Mouse (Mus musculus) hindbrain, embryonic 16.5 days (tissue): Measurements from ENCODE around the gene Ankfn1. TPM values are rescaled to one million over a fixed set of nuclear protein-coding genes. Genes with fewer than 3 reads are reported as not detected.

Experiments used
- ATAC-seq: fragments of 200-750 bp; cut with Nextera tagmentation; 2 replicates; pipeline ENCODE4 v1.8.0; 2017; ENCODE audit warnings: moderate TSS enrichment, moderate library complexity
- H3K27ac ChIP-seq: fragments of 300-500 bp; sonication (generic); 2 replicates; pipeline ENCODE4 v1.5.1; 2014; ENCODE audit warnings: low read depth, mild to moderate bottlenecking, control low read depth, low read length, moderate library complexity
- H3K27me3 ChIP-seq: fragments of 300-500 bp; sonication (generic); replicated peaks from 2 replicates; pipeline ENCODE4 v1.6.1; 2014; ENCODE audit warnings: low read length; ENCODE audit not compliant: control insufficient read depth, insufficient read depth
- H3K36me3 ChIP-seq: fragments of 300-500 bp; sonication (generic); 2 replicates; pipeline ENCODE4 v1.6.1; 2014; ENCODE audit warnings: mild to moderate bottlenecking, low read length, moderate library complexity, mixed read lengths; ENCODE audit not compliant: control insufficient read depth, insufficient read depth
- H3K4me1 ChIP-seq: fragments of 300-500 bp; sonication (generic); 2 replicates; pipeline ENCODE4 v1.6.1; 2014; ENCODE audit warnings: low read depth, low read length; ENCODE audit not compliant: control insufficient read depth, insufficient read depth
- H3K4me2 ChIP-seq: fragments of 300-500 bp; sonication (generic); 2 replicates; pipeline ENCODE4 v1.6.1; 2014; ENCODE audit warnings: mild to moderate bottlenecking, low read length, control low read depth, moderate library complexity
- H3K4me3 ChIP-seq: fragments of 300-500 bp; sonication (generic); 2 replicates; pipeline ENCODE4 v1.5.1; 2014; ENCODE audit warnings: mild to moderate bottlenecking, low read length, control low read depth, moderate library complexity
- H3K9ac ChIP-seq: fragments of 300-500 bp; sonication (generic); 2 replicates; pipeline ENCODE4 v1.6.1; 2014; ENCODE audit warnings: low read depth, mild to moderate bottlenecking, control low read depth, low read length, moderate library complexity
- H3K9me3 ChIP-seq: fragments of 300-500 bp; sonication (generic); 2 replicates; pipeline ENCODE4 v1.6.1; 2014; ENCODE audit warnings: mild to moderate bottlenecking, low read length, moderate library complexity; ENCODE audit not compliant: control insufficient read depth
- WGBS: fragments of 180-500 bp; shearing (Covaris S2); extraction: QIAGEN DNeasy Blood & Tissue Kit; methylation state at CpG from one replicate; pipeline ENCODE4 v1.1.7; 2014; 5-methylcytosine and 5-hydroxymethylcytosine counted together
- polyA plus RNA-seq: library from polyadenylated mRNA; unstranded; fragments of >200 nt; fragmentation: Nextera tagmentation; extraction: Ambion mirVana; gene quantifications from 2 replicates; pipeline ENCODE4 v1.2.1, GENCODE M21; 2015

The Ankfn1 gene
- polyA plus RNA-seq, 1 experiment from 2014 or later: 4.3 TPM

- H3K4me1 ChIP-seq: no peaks in the 10 kb centered on the region
- no peak overlapping the region for H3K27ac ChIP-seq
- H3K9me3 ChIP-seq: no peaks in the 10 kb centered on the region
- H3K27me3 ChIP-seq: no peaks in the 10 kb centered on the region
- H3K36me3 ChIP-seq: no peaks in the 10 kb centered on the region
- 82% methylated on average over 4 of the region's 4 CpGs for WGBS
- no peak overlapping the region for H3K4me3 ChIP-seq
- ATAC-seq: no peak
- H3K9ac ChIP-seq: no peak overlapping the region
- H3K4me2 ChIP-seq: no peak overlapping the region
Measured at GRCm38 (mm10) chr11:89476047-89476446, 301.4 kb downstream of the Ankfn1 start.

GRCm38 (mm10) chr11:89472871-89473270 is 304.6 kb downstream of the Ankfn1 start:
- Histone ChIP-seq H3K4me2 (no peak overlapping the region), H3K9ac (no peak overlapping the region), H3K4me1 (no peaks in the 10 kb centered on the region), H3K36me3 (no peaks in the 10 kb centered on the region), H3K9me3 (no peaks in the 10 kb centered on the region), H3K27me3 (no peaks in the 10 kb centered on the region), H3K27ac (no peak overlapping the region), H3K4me3 (no peak overlapping the region)
- 72% methylated on average over 4 of the region's 4 CpGs for WGBS
- no peak for ATAC-seq

GRCm38 (mm10) chr11:89465381-89465780 is 312.1 kb downstream of the Ankfn1 start:
- ATAC-seq: no peak
- H3K9me3 ChIP-seq: no peaks in the 10 kb centered on the region

GRCm38 (mm10) chr11:89462216-89462615 is 315.2 kb downstream of the Ankfn1 start:
- Histone ChIP-seq H3K9me3 (no peaks in the 10 kb centered on the region), H3K27me3 (no peaks in the 10 kb centered on the region), H3K4me2 (no peak overlapping the region), H3K4me1 (no peaks in the 10 kb centered on the region), H3K27ac (no peak overlapping the region), H3K9ac (no peak overlapping the region), H3K36me3 (no peaks in the 10 kb centered on the region), H3K4me3 (no peak overlapping the region)
- WGBS: 88% methylated on average over 10 of the region's 10 CpGs
- ATAC-seq: no peak

More at GRCm38 (mm10) chr11:89465381-89465780, 312.1 kb downstream of the Ankfn1 start:
- 92% methylated on average over 4 of the region's 4 CpGs for WGBS
- H3K36me3 ChIP-seq: no peaks in the 10 kb centered on the region
- no peak overlapping the region for H3K4me3 ChIP-seq
- H3K27me3 ChIP-seq: no peaks in the 10 kb centered on the region
- H3K4me2 ChIP-seq: no peak overlapping the region
- no peaks in the 10 kb centered on the region for H3K4me1 ChIP-seq
- H3K9ac ChIP-seq: no peak overlapping the region
- no peak overlapping the region for H3K27ac ChIP-seq

DNA sequence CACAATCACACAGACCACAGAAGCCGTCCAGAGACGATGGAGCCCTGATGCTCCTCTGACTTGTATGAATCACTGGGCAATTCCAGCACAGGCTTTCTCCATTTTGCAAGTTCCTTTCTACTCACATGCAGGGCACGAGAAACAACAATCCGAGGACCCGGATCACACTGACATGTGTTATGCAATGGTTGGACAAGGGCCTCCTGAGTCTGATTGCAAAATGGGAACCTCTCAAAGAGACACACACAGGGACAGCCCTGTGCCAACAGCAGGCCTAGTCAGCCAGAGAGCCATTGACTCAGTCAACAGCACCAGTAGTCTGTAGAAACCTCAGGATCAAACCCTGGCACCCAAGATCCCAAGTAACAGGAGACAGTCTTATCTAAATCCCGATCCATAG is 318.0 kb downstream of the Ankfn1 start:
- Histone ChIP-seq H3K9ac (no peak overlapping the region), H3K27me3 (no peaks in the 10 kb centered on the region), H3K27ac (no peak overlapping the region), H3K4me2 (no peak overlapping the region), H3K36me3 (no peaks in the 10 kb centered on the region), H3K4me1 (no peaks in the 10 kb centered on the region), H3K9me3 (no peaks in the 10 kb centered on the region), H3K4me3 (no peak overlapping the region)
- no peak for ATAC-seq
- WGBS: 95% methylated on average over 6 of the region's 6 CpGs

GRCm38 (mm10) chr11:89455647-89456231 is 321.7 kb downstream of the Ankfn1 start:
- 55% methylated on average over 5 of the region's 5 CpGs for WGBS
- H3K27ac ChIP-seq: no peak overlapping the region

GRCm38 (mm10) chr11:89454702-89455101 is 322.8 kb downstream of the Ankfn1 start:
- H3K36me3 ChIP-seq: no peaks in the 10 kb centered on the region
- WGBS: 70% methylated on average over 4 of the region's 4 CpGs
- no peaks in the 10 kb centered on the region for H3K27me3 ChIP-seq
- no peak overlapping the region for H3K4me2 ChIP-seq
- no peaks in the 10 kb centered on the region for H3K9me3 ChIP-seq
- no peaks in the 10 kb centered on the region for H3K4me1 ChIP-seq
- H3K9ac ChIP-seq: no peak overlapping the region
- no peak overlapping the region for H3K4me3 ChIP-seq
- no peak overlapping the region for H3K27ac ChIP-seq
- ATAC-seq: no peak

More at GRCm38 (mm10) chr11:89455647-89456231, 321.7 kb downstream of the Ankfn1 start:
- H3K9ac ChIP-seq: no peak overlapping the region
- no peaks in the 10 kb centered on the region for H3K9me3 ChIP-seq
- no peaks in the 10 kb centered on the region for H3K4me1 ChIP-seq
- no peaks in the 10 kb centered on the region for H3K27me3 ChIP-seq
- no peak for ATAC-seq
- H3K4me2 ChIP-seq: no peak overlapping the region
- H3K36me3 ChIP-seq: no peaks in the 10 kb centered on the region
- H3K4me3 ChIP-seq: no peak overlapping the region

- H3K4me1 ChIP-seq: no peaks in the 10 kb centered on the region
- 25% methylated on average over 2 of the region's 2 CpGs for WGBS
- ATAC-seq: peak; percentile 40; the same call in 1 of the 2 replicates
- no peaks in the 10 kb centered on the region for H3K36me3 ChIP-seq
- no peak overlapping the region for H3K27ac ChIP-seq
- H3K9me3 ChIP-seq: no peaks in the 10 kb centered on the region
- H3K4me3 ChIP-seq: no peak overlapping the region
- no peak overlapping the region for H3K9ac ChIP-seq
- no peak overlapping the region for H3K4me2 ChIP-seq
- H3K27me3 ChIP-seq: no peaks in the 10 kb centered on the region
Measured at GRCm38 (mm10) chr11:89452862-89453261, 324.6 kb downstream of the Ankfn1 start.

DNA sequence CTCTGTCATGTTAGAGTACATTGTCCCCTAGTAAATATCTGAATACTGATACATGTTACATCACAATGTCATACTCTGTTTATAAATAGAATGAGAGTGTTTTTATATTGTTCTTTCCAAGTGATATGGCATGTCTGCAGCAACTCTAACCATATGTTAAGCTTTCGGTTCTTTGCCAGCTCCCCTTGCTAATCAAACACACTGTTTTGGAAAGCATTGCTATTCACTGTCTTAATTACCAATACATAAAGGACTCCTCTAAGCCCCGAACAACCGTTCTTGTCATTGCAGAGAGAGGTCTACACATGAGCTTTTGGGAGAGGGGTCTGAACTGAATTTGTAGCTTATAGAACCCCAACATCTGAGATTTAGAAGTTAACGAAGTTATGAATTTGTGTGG is 327.0 kb downstream of the Ankfn1 start:
- no peak overlapping the region for H3K4me2 ChIP-seq

More for the DNA sequence above, 327.0 kb downstream of the Ankfn1 start:
- H3K27ac ChIP-seq: no peak overlapping the region
- no peaks in the 10 kb centered on the region for H3K36me3 ChIP-seq
- H3K4me1 ChIP-seq: no peaks in the 10 kb centered on the region
- H3K9ac ChIP-seq: no peak overlapping the region
- 69% methylated on average over 4 of the region's 4 CpGs for whole genome bisulfite sequencing
- H3K4me3 ChIP-seq: no peak overlapping the region
- no peak for ATAC-seq
- no peaks in the 10 kb centered on the region for H3K9me3 ChIP-seq
- no peaks in the 10 kb centered on the region for H3K27me3 ChIP-seq
